Mouse (Mus musculus): ENCODE results near the gene Fam19a1. TPM values are rescaled to one million over a fixed set of nuclear protein-coding genes. Genes with fewer than 3 reads are reported as not detected.

Gene Fam19a1
- polyA plus RNA-seq, 2 experiments = 0.89 to 3.4 TPM

DNA sequence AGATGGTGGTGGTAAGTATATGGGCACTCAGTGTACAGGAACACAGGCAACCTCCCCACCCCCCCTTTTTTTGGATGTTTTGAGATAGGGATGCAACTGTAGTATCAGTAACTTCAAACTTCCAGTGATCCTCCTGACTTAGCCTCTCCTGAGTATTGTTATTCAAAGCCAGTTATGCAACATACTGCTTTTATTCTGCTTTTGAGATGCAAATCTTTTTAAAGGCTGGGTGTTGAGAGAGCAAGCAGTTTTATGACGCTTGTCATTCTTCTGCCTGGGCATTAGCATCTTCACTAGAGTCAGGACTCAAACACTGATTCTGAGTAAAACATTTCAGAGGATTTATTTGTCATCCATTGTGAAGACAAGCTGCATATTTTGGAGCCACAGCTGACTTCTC is 271.5 kb downstream of the Fam19a1 start:
- Histone ChIP-seq H3K36me3 (ENCODE audit: control insufficient read depth, insufficient read depth, low read length) (no peaks in the 10 kb centered on the region), H3K9ac (ENCODE audit: low read depth, low read length, severe bottlenecking) (no peak overlapping the region), H3K9me3 (ENCODE audit: control insufficient read depth, low read length) (no peaks in the 10 kb centered on the region), H3K4me3 (replicated peaks; ENCODE audit: low read length) (no peak overlapping the region), H3K27me3 (ENCODE audit: control insufficient read depth, insufficient read depth, low read length) (no peaks in the 10 kb centered on the region), H3K4me2 (replicated peaks; ENCODE audit: low read depth, low read length, severe bottlenecking) (no peak overlapping the region), H3K27ac (replicated peaks; ENCODE audit: low read depth, low read length) (no peak overlapping the region), H3K4me1 (ENCODE audit: control insufficient read depth, insufficient read depth, low read length) (no peaks in the 10 kb centered on the region)
- ATAC-seq (ENCODE audit: low FRiP score, low read depth) (no peak), DNase-seq (ENCODE audit: low spot score) (no peak)
- no peak for TF ChIP-seq POLR2A (IDR thresholded peaks at IDR 0.05; ENCODE audit: borderline replicate concordance, extremely low read depth, insufficient read depth, insufficient read length)
- 76% methylated on average over 1 of the region's 1 CpGs for WGBS

DNA sequence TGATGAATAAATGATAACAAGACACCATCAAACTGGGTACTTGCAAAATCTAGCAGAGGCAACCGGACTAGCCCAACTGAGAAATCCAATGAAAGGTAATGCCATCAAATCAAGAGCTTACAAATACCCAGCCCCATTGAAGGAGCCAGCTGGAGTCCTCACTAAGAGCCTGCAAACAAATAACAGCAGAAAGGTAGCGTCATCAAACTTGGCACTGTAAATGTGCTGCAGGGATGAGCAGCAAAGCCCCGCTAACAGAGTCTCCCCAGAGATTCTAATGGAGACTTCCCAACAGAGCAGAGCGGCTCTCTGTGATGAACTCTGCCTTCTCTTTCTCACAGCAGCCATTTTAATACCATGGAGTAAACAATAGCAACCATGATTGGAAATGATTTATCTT is 305.9 kb downstream of the Fam19a1 start:
- Histone ChIP-seq H3K9me3 (ENCODE audit: control insufficient read depth, low read length) (no peaks in the 10 kb centered on the region), H3K4me3 (replicated peaks; ENCODE audit: low read length) (no peak overlapping the region), H3K4me2 (replicated peaks; ENCODE audit: low read depth, low read length, severe bottlenecking) (no peak overlapping the region), H3K27me3 (ENCODE audit: control insufficient read depth, insufficient read depth, low read length) (no peaks in the 10 kb centered on the region), H3K36me3 (ENCODE audit: control insufficient read depth, insufficient read depth, low read length) (no peaks in the 10 kb centered on the region), H3K4me1 (ENCODE audit: control insufficient read depth, insufficient read depth, low read length) (no peaks in the 10 kb centered on the region), H3K9ac (ENCODE audit: low read depth, low read length, severe bottlenecking) (no peak overlapping the region), H3K27ac (replicated peaks; ENCODE audit: low read depth, low read length) (no peak overlapping the region)
- 87% methylated on average over 4 of the region's 4 CpGs for WGBS
- no peak for TF ChIP-seq POLR2A (IDR thresholded peaks at IDR 0.05; ENCODE audit: borderline replicate concordance, extremely low read depth, insufficient read depth, insufficient read length)
- ATAC-seq (ENCODE audit: low FRiP score, low read depth) (no peak), DNase-seq (ENCODE audit: low spot score) (no peak)

DNA sequence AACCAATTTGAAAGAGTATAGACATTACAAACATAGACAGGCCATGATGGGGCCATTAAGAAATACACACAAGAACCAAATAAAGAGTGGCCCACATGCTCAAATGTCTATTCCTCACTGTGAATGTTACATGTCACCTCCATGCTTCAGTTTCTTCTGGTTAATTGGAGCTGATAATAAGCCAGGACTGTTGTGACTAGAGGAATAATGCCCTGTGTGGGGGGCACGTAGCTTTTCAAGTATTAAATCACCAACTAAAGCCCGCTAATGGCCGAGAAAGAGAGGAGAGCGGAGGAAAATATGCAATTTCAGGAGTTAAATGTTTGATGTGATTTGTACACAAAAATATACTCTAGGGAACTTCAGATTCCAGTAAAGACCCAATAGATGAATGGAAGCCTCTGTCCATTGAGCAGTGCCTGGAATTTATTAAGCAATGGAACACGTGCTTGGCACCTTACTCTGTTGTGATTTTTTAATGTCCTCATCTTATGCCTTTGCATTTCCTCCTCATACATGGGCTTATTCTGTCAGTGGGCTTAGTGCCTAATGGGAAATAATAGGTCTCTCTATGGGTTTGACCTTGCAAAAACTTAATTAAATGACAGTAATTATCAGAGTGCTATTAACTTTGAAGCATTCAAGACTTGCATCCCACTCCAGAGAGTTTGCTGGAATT is 306.9 kb downstream of the Fam19a1 start:
- Histone ChIP-seq H3K4me2 (replicated peaks; ENCODE audit: low read depth, low read length, severe bottlenecking) (no peak overlapping the region), H3K9me3 (ENCODE audit: control insufficient read depth, low read length) (no peaks in the 10 kb centered on the region), H3K9ac (ENCODE audit: low read depth, low read length, severe bottlenecking) (no peak overlapping the region), H3K4me3 (replicated peaks; ENCODE audit: low read length) (no peak overlapping the region), H3K27ac (replicated peaks; ENCODE audit: low read depth, low read length) (no peak overlapping the region), H3K36me3 (ENCODE audit: control insufficient read depth, insufficient read depth, low read length) (no peaks in the 10 kb centered on the region), H3K27me3 (ENCODE audit: control insufficient read depth, insufficient read depth, low read length) (no peaks in the 10 kb centered on the region), H3K4me1 (ENCODE audit: control insufficient read depth, insufficient read depth, low read length) (no peaks in the 10 kb centered on the region)
- DNase-seq (ENCODE audit: low spot score) = no peak
- ATAC-seq (ENCODE audit: low FRiP score, low read depth) = no peak
- WGBS = 67% methylated on average over 5 of the region's 5 CpGs
- no peak for TF ChIP-seq POLR2A (IDR thresholded peaks at IDR 0.05; ENCODE audit: borderline replicate concordance, extremely low read depth, insufficient read depth, insufficient read length)

DNA sequence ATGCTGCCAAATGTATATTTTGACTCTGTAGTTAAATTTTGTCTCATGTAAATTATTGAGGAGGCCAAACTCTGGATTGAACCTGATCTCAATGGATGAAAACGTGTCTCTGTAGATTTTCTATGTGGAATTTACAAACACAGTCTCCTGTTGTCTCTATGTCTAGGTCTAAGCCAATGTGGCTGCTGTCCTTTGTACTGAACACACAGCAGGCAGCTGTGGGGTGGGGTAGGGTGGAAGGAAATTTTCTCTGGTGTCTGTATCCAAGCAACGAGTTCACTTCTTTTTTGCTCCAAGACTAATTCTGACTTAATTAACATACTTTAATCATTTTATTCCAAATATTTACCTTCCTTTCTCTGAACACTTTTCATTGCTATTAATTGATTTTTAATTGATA is 307.6 kb downstream of the Fam19a1 start:
- Histone ChIP-seq H3K36me3 (ENCODE audit: control insufficient read depth, insufficient read depth, low read length) (no peaks in the 10 kb centered on the region), H3K4me1 (ENCODE audit: control insufficient read depth, insufficient read depth, low read length) (no peaks in the 10 kb centered on the region), H3K27me3 (ENCODE audit: control insufficient read depth, insufficient read depth, low read length) (no peaks in the 10 kb centered on the region), H3K4me3 (replicated peaks; ENCODE audit: low read length) (no peak overlapping the region), H3K9ac (ENCODE audit: low read depth, low read length, severe bottlenecking) (no peak overlapping the region), H3K4me2 (replicated peaks; ENCODE audit: low read depth, low read length, severe bottlenecking) (no peak overlapping the region), H3K9me3 (ENCODE audit: control insufficient read depth, low read length) (no peaks in the 10 kb centered on the region), H3K27ac (replicated peaks; ENCODE audit: low read depth, low read length) (no peak overlapping the region)
- ATAC-seq (ENCODE audit: low FRiP score, low read depth) (no peak), DNase-seq (ENCODE audit: low spot score) (peak; percentile 29)
- 46% methylated on average over 2 of the region's 2 CpGs for WGBS
- TF ChIP-seq POLR2A (IDR thresholded peaks at IDR 0.05; ENCODE audit: borderline replicate concordance, extremely low read depth, insufficient read depth, insufficient read length) = no peak

DNA sequence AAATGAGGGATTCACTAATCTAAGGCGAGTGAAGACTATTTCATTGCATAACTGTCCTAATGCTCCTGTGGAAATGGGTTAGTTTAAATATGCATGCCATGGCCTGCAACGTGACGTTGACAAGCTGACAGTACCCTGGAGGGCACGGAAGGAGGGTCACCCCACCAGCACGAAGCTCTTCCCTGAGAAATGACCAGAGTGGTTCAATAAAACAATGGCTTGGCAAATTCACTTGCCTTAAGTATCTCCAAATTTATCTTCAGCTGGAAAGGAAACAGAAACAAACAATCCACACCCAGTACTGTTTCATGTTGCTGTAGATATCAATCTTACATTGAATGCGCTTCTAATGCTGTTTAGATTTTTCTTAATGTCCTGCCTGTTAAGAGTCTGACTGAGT is 316.4 kb downstream of the Fam19a1 start:
- Histone ChIP-seq H3K4me2 (replicated peaks; ENCODE audit: low read depth, low read length, severe bottlenecking) (no peak overlapping the region), H3K9me3 (ENCODE audit: control insufficient read depth, low read length) (no peaks in the 10 kb centered on the region), H3K27ac (replicated peaks; ENCODE audit: low read depth, low read length) (no peak overlapping the region), H3K4me1 (ENCODE audit: control insufficient read depth, insufficient read depth, low read length) (no peaks in the 10 kb centered on the region), H3K36me3 (ENCODE audit: control insufficient read depth, insufficient read depth, low read length) (no peaks in the 10 kb centered on the region), H3K9ac (ENCODE audit: low read depth, low read length, severe bottlenecking) (no peak overlapping the region), H3K27me3 (ENCODE audit: control insufficient read depth, insufficient read depth, low read length) (no peaks in the 10 kb centered on the region), H3K4me3 (replicated peaks; ENCODE audit: low read length) (no peak overlapping the region)
- no peak for DNase-seq (ENCODE audit: low spot score)
- no peak for TF ChIP-seq POLR2A (IDR thresholded peaks at IDR 0.05; ENCODE audit: borderline replicate concordance, extremely low read depth, insufficient read depth, insufficient read length)
- ATAC-seq (ENCODE audit: low FRiP score, low read depth) = no peak
- WGBS = 64% methylated on average over 6 of the region's 6 CpGs
